Mouse (Mus musculus) small intestine, adult 2 months (tissue): ENCODE measurements at regions not wholly inside any gene's neighbourhood (a gene's known extent, or its start where the extent isn't known, plus 50 kb on each side); places are given as distances from the start of the nearest gene placed in this dataset.

Experiments
- CTCF ChIP-seq: fragments of 200-500 bp; IDR thresholded peaks from 2 replicates; pipeline ENCODE4 v1.5.1; 2012; ENCODE audit warnings: low read depth, mild to moderate bottlenecking, control low read depth, inconsistent platforms, low read length, moderate library complexity, mixed read lengths; ENCODE audit not compliant: insufficient replicate concordance, insufficient read length; ENCODE audit errors: extremely low read depth
- POLR2A ChIP-seq: fragments of 200-500 bp; IDR thresholded peaks from 2 replicates; pipeline ENCODE4 v1.6.1; 2012; ENCODE audit warnings: low read depth, mild to moderate bottlenecking, control low read depth, inconsistent platforms, low read length, moderate library complexity

- no peak for TF ChIP-seq CTCF
- TF ChIP-seq POLR2A = no peak
Measured at GRCm38 (mm10) chr16:9439891-9440290, 555.5 kb downstream of the Grin2a start.
